Mouse (Mus musculus) naive thymus-derived CD4-positive, alpha-beta T cell, adult 2 months (primary cell): ENCODE measurements around the gene Ly6g6d.
"Not testable (repeated sequence)": the region's sequence is repeated elsewhere in the genome, so short reads cannot be mapped to it uniquely, and the experiment has no call there.

Source experiments
- DNase-seq: peaks from one replicate; pipeline ENCODE4 v3.0.0-alpha.2; 2011; ENCODE audit warnings: low read depth

Ly6g6d gene

GRCm38 (mm10) chr17:35077786-35078233 lies at the start of gene Ly6g6d:
Gene Ly6g6d (minus strand): TSS chr17:35078065.
- DNase-seq = no peak

GRCm38 (mm10) chr17:35127017-35127416 lies 49.2 kb upstream of the Ly6g6d start:
- no peak for DNase-seq

DNA sequence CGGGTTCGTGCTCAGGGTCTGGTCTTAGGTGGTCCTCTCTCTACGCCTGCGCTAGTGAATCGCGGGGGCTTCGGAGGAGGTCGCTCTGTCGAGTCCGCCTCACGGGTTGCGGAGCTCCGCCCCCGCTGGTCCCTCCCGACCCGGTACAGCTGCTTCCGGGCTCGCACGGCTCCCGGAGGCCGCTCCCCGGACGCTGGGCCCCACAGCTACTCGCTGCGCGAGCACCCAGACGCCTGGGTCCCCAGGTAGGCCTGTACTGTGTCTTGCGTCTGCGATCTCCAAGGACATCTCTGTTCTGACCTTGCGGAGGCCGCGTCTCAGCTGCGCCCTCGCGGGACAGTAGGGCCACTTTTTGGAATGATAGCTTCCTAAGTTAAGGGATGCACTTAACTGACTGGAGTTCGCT lies 48.3 kb upstream of the Ly6g6d start, which contains the start of gene D17H6S53E:
Gene D17H6S53E (plus strand): TSS at position 168 of the 406 bp plus-strand sequence.
- DNase-seq = peak; percentile 82

DNA sequence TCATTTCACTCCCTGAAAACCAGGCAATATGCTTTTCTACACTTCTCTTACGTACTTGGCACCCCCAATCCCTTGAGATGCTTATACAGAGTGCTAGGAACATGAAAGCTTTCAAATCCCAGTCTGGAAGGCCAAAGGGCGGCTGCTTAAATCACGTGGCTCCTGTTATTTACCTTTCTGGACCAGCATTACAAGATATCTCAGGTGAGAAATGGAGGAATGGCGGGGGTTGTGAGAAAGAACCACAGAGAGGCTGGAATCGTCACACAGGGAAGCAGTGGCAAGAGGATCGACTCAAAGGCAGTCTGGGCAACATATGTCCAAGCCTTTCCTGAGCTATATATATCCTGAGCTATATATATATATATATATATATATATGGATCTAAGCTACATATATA lies 47.7 kb upstream of the Ly6g6d start:
- no peak for DNase-seq

- no peak for DNase-seq
Observed at GRCm38 (mm10) chr17:35125081-35125480, 47.2 kb upstream of the Ly6g6d start.

GRCm38 (mm10) chr17:35124261-35124896 lies 46.5 kb upstream of the Ly6g6d start:
- not testable (repeated sequence) for DNase-seq

GRCm38 (mm10) chr17:35123287-35123686 lies 45.4 kb upstream of the Ly6g6d start:
- not testable (repeated sequence) for DNase-seq

GRCm38 (mm10) chr17:35121871-35122303 lies 44.0 kb upstream of the Ly6g6d start, which contains the start of gene Csnk2b:
Gene Csnk2b (minus strand): TSS chr17:35122053.
- DNase-seq = peak; percentile 71

- DNase-seq = peak; percentile 97
Observed at GRCm38 (mm10) chr17:35121143-35121799, 43.4 kb upstream of the Ly6g6d start, which contains the start of gene Gpank1. Gene Gpank1 (plus strand): TSS chr17:35121455.

GRCm38 (mm10) chr17:35120745-35121142 lies 42.9 kb upstream of the Ly6g6d start:
- no peak for DNase-seq

DNA sequence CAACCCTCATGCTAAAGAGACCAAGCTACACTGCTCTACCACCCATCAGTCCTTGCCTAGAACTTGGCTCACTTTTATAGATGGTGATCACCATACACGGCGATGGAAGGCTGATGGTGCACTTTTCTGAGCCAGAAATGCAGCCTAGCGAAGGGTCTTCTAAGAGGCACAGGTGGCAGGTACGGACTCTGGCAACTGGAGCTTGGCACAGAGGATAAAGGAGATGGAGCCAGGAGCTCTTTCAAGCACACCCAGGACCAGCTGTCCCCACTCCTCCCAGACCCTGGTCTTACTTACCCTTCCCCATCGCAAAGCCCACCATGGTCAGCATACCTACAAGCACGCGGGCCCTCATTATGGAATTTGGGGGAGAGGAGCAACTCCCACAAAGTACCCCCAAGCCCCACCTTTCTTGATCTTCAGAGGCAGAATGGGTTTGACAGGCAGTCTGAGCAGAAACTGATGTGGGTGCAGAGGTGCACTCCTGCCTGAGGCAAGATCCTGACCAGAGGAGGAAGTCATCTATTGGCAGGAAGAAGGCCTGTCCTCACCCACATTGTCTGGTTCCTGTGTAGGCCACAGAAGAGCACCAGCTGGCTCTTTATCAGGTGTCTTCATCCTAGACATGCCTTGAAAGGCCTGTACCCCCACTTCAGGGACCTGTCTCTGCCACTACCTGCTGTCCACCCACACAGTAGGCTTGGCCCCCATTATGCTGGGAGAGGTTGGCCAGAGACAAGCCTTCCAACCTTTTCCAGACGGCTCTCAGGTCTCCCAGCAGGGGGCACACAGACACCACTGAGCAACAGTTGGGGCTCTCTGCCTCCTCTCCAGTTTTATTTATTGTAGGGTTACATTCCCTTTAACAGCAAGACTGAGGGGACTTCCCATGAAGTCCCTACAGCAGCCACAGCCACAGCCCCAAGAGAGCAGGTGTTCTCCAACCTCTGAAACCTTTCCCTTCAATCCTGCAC lies 37.5 kb upstream of the Ly6g6d start, which contains the start of gene Ly6g5b:
Gene Ly6g5b (minus strand): TSS at position 383 of the 974 bp plus-strand sequence.
- peak; percentile 73 for DNase-seq

GRCm38 (mm10) chr17:35111774-35112173 lies 33.9 kb upstream of the Ly6g6d start:
- DNase-seq = no peak

- no peak for DNase-seq
Observed at GRCm38 (mm10) chr17:35108097-35108496, 30.2 kb upstream of the Ly6g6d start, which contains the start of gene Ly6g5c. Gene Ly6g5c (plus strand): TSS chr17:35108279.

- no peak for DNase-seq
Observed at GRCm38 (mm10) chr17:35106522-35106921, 28.7 kb upstream of the Ly6g6d start.

DNA sequence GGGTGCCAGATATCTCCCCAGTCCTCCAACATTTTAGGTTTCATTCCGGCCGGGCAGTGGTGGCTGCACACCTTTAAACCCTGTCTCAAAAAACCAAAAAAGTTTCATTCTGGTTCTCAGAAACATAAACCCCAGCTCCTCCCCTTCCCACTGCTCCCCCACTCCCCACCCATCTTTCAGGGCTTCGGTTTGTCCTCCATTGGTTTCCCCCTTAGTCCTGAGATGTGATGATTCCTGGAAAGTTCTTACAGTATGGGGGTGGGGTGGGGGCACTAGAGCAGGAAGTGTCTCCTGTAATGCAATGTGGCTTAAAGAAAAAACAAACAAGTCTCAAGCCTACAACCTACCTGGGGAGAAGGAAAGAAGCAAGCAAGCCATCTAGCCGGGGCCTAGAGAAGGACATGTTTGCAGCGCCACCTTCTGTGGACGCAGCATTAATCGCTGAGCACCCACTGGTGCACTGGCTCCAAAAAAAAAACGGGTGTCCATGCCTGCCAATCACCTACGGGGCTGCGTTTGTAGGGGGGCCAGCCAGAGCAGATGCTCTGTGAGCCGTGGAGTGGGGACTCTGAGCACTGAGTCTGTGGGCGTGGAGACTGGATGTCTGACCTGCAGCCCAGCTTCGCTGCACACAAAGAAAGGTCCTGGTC lies 28.0 kb upstream of the Ly6g6d start:
- DNase-seq = peak; percentile 50

GRCm38 (mm10) chr17:35104754-35105153 lies 26.9 kb upstream of the Ly6g6d start:
- DNase-seq = no peak

GRCm38 (mm10) chr17:35104079-35104478 lies 26.2 kb upstream of the Ly6g6d start:
- DNase-seq = no peak

DNA sequence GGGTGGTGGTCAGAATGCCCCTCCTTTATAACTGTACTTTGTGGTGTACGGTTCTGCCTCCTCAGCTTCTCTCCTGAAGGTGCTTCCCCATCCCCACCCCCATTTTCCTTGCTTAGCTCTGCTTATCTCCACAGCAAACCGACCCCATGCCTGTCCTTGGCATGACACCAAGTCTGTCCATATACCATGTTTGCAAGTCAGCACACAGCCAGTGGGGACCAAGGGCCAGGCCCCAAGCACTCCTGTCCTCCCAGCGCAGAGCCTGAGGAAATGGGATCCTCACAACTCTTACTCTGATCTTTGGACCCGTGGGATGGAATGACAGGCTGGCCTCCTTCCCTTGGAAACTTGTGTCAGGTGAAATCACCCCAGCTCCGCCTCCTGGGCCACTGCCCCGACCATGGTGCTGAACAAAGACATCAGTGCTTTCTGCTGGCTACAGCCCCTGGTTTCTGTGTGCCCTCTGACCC lies 25.4 kb upstream of the Ly6g6d start:
- no peak for DNase-seq

DNA sequence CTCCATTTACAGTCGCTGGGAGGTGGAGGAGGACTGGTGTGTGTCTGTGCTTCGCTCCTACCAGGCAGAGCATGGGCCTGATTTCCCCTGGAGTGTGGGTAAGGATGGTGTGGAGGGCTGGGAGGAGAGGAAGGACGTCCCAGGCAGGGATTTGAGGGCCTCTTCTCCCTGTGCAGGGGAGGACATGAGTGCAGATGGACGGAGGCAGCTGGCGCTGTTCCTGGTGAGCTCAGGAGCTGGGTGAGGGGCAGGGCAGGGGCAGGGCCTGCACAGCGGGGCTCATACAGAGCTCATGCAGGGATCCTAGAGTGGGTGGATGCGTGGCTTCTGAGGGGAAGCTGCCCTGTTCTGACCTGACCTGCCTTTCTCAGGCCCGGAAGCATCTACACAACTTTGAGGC lies 24.4 kb upstream of the Ly6g6d start:
- DNase-seq = no peak

DNA sequence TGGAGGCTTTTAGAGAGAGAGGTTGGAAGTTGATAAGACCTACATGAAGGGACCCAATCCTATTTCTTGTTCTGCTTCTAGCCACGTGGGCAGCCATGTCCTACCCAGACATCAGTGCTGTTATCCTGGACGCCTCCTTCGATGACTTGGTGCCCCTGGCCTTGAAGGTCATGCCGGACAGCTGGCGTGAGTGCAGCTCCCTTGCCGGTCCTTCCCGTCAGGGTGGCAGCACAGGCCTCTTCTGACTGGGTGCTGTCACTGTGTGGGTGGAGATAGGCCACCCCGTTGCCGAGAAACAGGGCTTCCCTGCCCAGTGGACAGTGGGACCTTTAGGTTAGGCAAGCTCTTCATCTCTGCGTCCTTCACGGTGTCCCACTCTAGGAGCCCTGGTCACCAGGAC lies 23.3 kb upstream of the Ly6g6d start:
- DNase-seq = no peak

- DNase-seq = no peak
Observed at GRCm38 (mm10) chr17:35100196-35100765, 22.4 kb upstream of the Ly6g6d start.
